Mouse (Mus musculus) lung, postnatal 4 days (tissue): ENCODE data around the gene Gpnmb.

ENCODE experiments used
- DNase-seq, 2 experiments: peaks; one replicate each; pipeline ENCODE4 v3.0.0; 2021

Gene Gpnmb

DNA sequence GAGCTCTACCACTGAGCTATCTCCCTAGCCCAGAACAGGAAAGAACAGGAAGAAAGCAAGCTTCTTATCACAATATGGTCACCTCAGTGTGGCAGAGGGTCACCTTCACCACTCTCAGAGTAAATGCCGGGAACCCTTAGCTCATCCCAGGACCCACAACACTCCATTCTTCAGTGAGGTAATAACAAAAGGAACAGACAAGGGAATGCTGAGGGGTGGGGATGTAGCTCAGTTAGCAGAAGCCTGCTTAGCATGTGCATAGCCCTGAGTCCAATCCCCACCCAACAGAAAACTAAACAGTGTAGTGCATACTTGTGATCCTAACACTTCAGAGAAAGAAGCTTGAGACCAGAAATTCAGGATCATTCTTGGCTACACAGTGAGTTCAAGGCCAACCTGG is 62.7 kb downstream of the Gpnmb start:
- DNase-seq = no peak

DNA sequence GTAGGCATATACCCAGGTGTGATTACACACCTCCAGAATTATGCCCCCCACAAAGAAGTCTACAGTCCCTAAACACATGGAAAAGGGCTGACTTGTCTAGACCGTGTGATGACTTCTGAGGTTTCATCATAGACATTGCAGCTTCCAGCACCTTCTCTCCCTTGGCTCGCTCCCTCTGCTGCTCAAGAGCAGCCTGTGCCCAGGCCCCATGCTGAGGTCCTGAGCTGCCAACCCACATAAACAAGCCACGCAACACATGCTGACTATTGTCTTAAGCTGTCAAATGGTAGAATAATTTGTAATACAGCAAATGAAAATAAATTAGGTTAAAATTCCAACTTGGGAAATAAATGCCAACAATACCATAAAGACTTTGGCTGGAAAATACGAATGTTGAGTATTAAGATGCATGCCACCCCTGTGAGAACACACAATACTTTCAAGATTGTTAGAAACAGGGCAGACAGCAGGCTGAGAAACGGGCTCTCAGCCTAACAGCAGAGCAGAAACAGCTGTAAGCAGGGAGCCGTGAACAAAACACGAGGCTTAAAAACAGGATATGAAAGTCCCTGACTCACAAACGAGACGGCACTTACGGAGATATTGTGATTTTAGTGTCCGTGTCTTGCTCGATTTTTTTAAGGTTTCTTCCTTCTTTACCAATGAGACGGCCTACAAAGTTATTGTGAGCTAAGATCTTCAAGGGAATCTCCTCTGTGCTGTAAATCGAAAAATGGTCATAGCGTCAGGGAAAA is 70.6 kb downstream of the Gpnmb start:
- no peak for DNase-seq

DNA sequence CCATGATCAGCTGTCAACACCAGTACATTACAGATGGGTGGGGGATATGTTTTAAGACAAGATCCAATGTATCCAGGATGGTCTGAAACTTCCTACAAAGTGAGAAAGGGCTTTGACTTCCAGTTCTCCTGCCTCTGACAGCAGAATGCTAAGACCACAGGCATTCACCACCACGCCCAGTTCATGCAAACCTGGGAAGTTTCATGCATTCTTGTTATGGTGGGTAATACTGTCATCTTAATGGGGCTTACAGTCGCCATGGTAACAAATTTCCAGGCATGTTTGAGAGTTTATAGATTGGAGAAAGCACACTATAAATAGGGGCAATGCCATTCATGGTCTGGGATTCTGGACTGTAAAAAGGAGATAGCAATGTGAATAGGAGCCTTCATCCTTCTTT is 72.8 kb downstream of the Gpnmb start:
- DNase-seq = no peak

DNA sequence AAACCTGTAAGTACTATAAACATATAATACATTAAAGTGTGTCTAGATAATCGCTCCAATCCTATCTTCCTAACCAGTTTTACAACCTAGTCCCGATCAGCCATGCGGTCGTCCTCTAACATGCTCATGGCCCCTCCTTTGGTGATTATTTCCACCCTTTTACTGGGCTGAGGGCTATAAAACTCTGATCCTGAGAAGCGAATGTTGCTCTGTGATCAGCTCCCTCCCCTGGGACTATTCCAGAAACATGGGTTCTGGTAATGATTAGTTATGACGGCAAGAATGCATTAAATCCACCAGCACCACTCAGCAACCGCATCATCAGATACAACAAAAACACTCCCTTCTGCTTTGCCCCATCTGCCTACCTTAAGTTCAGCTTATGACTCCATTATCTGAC is 77.5 kb downstream of the Gpnmb start:
- DNase-seq = no peak

DNA sequence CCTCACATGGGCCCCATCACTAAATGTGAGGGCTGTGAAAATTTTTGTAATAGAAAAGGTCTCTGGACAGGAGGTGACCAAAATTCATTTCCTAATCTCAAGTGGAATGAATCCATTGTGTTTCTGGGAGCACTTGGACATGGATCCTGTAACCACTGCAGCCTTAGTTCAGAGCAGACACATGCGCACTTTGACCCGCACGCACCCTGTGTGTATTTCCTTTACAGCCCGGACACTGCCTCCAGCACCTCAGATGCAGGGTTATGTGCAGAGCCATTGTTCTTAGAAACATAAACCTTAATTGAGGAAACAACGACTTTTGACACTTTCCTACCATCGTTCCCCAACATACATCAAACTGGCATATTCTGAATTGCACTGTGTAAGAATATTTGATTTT is 78.1 kb downstream of the Gpnmb start:
- no peak for DNase-seq

DNA sequence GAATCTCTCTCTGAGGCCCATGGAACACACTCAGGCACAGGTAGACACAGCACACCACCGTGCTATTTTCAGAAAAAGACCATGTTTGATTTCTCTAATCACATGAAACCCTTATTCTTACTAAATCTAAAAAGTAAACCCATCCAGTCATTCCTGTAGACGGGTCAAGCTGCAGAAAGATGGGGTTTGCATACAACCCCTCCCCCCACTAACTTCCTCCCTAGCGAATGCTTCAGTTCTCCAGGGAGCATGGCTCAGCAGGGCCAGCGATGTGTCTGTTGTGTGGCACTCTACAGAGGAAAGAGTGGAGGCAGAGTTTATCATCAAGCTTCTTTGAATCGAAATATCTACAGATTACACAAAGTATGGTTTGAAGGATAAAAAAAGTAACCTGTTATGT is 79.2 kb downstream of the Gpnmb start:
- DNase-seq = no peak

DNA sequence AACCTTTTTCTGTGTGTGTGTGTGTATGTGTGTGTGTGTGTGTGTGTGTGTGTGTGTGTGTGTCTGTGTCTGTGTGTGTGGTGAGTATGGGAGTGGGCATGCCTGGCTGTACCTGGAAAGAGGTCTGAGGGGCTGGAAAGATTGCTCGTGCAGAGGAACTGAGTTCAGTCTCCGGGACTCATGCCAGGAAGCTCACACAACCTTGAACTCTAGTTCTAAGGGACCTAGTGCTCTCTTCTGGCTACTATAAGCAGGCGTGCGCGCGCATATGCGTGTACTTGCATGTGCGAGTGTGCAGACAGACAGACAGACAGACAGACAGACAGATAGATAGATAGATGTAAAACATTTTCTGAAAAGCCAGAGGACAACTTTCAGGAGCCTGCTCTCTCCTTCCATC is 79.9 kb downstream of the Gpnmb start:
- DNase-seq = no peak

DNA sequence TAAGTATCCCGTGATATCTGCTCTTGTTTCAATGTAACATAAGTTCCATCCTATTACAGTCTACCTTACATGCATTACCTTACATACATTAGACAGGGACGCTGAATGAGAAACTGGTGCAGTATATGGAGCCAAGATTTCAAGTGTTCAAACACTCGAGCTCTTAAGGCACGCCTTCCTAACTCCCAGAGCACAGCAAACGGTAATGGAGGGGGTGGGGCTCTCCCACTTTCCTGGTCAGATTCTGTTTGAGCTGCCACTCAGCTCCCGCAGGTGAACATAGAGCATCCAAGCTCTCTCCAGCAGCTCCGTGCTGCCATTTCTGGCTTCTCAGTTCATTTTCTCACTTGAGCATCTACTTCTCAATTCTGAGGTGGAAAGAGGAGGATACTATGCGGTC is 82.1 kb downstream of the Gpnmb start:
- peak; percentile 37 to 42 for DNase-seq

DNA sequence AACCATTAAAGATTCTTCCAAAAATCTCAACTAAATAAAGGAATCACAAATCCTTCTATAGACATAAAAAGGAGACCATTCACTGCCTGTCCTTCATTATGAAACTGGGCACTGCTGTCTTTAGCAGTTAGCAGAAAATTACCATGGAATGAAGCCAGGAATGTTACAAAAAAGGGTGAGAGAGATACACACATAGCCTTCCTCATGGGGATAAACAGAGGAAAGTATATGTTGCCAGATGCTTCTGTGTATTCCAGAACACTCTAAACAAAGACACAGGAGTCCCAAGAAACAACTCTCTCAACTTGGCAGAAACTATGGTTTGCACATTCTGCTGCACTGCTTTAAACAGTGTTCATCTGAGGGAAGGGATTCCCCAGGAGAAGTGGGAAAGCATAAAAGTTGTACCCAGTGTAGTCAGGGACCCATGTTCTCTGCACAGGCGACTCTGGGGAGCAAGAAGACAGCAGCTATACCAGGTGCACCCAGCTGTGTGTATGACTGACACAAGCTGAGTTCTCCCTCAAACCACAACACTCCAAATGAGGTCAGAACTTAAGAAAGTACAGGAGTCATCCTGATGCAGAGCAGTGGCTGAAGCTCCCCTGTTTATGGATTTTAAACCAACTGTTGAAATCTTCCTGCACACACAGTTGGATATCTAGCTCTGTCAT is 83.3 kb downstream of the Gpnmb start:
- DNase-seq = no peak

DNA sequence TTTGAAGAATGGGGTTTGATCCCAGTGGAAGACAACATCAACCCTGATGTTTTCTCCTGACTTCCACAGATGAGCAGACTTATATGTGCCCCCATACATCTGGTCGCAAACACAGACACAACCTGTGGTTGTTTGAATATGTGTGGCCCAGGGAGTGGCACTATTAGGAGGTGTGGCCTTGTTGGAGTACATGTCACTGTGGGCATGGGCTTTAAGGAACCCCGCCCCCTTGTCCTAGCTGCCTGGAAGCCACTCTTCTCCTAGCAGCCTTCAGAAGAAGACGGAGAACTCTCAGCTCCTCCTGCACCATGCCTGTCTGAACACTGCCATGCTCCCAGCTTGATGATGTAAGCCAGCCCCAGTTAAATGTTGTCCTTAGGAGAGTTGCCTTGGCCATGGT is 84.0 kb downstream of the Gpnmb start:
- DNase-seq = no peak
